Mouse (Mus musculus): ENCODE measurements around the gene Cfap61. TPM values are rescaled to one million over a fixed set of nuclear protein-coding genes. Genes with fewer than 3 reads are reported as not detected.
A peak's percentile ranks its signal among the peaks of the same experiment; 100 is the strongest.

The Cfap61 gene
- total RNA-seq, 2 experiments from 2014 or later: 3.5 to 3.6 TPM

DNA sequence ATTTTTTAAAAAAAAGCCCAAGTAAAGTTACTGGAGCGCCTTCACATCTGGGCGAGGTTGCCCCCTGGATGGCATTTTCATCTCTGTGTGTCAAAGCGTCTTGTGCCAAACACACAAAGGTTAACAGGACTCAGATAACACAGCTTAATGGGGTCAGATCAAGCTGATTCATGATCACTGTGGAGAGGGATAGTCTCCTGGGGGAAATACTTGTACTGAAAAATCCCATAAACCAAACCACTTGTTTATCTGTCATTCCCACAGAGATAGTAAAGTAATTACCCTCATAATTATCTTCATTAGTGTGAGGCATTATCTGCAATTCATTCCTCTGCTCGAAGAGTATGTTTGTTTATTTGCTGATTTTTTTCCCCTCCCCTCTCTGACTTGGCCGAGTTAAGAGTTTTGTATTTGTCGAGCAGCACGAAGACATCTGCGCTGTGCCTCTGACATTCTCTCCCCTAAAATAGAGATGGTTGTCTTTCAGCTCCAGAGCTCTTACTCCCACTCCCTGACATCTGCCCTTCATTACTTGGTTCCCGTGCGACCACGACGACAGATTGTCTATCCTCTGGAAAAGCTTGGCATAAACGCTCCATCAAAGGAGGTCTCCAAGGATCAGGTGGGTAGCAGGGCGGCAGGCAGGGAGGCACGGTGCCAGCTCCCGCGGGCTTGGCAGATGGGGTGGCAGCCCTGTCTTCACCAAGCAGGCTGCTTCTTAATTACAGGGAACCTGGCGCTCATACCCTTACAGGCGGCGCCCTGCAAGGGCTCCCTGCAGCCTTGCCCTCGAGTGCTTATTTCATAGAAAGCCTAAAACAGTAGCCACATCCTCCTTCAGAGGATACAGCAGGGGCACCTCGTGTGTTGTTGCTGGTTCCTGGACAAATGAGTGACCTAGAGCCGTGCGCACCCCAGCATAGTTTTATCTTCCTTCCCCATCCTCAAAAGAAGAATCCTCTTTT, 110.6 kb downstream of the Cfap61 start:
- no peak overlapping the region for H3K27ac ChIP-seq
- TF ChIP-seq CTCF (IDR thresholded peaks at IDR 0.05): no peak
- peak; percentile 35 to 44 for DNase-seq (ENCODE audit: extremely low spot score in 1 of 2, low spot score in 2 of 2)
- no peak overlapping the region for H3K4me3 ChIP-seq
- intact Hi-C loops (cut with DNase I): no loop called here

DNA sequence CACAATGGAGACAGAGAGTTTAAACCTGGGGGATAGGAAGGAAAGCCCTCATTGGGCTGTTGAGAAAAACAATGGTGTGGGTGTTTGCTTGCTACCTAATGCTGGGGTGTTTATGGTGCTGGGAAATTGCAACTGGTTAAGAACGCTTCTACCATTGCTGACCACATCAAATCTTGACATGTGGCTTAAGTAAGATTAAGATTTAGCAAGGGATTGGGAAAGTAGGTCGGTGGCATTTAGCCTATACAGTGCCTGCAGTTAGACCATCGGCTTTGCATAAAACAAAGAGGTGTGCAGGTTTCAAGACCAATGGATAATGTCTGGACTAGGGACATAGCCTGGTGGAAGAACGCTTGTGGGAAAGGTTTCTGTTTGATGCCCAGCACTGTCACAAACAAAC, 113.1 kb downstream of the Cfap61 start:
- Histone ChIP-seq H3K27ac (no peak overlapping the region), H3K4me3 (no peak overlapping the region)
- no peak for DNase-seq (ENCODE audit: extremely low spot score in 1 of 2, low spot score in 2 of 2)
- intact Hi-C loops (cut with DNase I): no loop called here
- TF ChIP-seq CTCF (IDR thresholded peaks at IDR 0.05): no peak

DNA sequence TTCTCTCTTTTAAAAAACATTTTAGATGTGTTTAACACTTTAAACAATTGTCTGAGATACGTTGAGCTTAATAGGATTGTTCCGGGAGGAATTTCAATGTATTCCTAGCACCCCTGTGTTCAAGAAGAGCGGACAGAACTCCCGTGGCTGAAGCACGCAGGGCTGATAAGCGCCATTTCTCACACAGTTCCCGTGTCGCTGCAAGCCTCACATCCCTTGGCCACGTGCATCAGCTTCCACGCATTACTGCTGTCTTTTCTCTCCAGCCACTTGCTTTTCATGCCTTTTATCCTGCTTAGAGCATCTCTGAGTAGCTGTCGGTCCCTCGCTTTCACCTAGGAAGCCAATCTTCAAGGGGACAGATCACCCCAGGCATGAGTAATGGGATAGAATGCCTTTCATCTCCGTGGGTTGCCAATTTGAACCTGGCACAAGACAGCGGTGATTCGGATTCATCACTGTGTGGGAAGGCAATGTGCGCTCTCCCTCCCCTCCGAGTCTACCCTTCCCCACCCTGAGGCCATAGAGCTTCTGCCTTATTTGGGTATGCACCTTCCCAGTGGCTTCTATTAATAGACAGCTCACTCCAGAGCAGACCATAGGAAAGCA, 113.7 kb downstream of the Cfap61 start:
- DNase-seq (ENCODE audit: extremely low spot score in 1 of 2, low spot score in 2 of 2): no peak
- Histone ChIP-seq H3K4me3 (no peak overlapping the region), H3K27ac (no peak overlapping the region)
- TF ChIP-seq CTCF (IDR thresholded peaks at IDR 0.05): no peak
- intact Hi-C loops (cut with DNase I): no loop called here

DNA sequence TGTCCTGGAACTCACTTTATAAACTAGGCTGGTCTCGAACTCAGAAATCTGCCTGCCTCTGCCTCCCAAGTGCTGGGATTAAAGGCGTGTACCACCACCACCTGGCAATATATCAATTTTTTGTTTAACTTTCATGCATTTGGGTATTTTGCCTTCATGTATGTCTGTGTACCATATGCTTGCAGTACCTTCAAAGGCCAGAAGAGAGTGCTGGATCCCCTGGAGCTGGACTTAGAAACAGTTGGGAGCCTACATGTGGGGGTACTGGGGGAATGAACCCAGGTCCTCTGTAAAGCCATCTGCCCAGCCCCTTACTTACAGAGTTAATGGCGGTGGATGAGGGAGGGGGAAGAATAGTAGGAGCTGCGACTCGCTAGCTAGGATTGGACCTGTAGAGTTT, 114.8 kb downstream of the Cfap61 start:
- H3K27ac ChIP-seq: no peak overlapping the region
- DNase-seq (ENCODE audit: extremely low spot score in 1 of 2, low spot score in 2 of 2): no peak
- no peak overlapping the region for H3K4me3 ChIP-seq
- TF ChIP-seq CTCF (IDR thresholded peaks at IDR 0.05): peak; percentile 18
- intact Hi-C loops (cut with DNase I): no loop called here

DNA sequence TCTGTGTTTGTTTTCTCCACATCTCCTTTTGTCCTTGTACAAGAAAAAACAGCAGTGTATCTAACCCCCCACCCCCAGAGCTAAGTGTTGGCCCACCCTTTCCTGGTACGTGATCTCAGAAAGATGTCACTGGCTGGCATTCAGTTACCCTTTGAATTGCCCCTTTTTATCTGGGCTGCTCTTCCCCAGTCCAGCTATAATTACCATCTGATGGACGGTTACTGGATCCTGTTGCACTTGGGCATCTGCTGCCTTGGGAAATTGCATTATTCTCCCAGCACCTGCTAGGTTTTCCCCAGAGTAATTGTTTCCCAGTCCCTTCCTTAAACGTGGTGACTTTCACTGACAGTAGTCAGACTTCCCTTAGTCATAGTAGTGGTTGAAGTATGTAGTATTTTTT, 115.5 kb downstream of the Cfap61 start:
- no peak for TF ChIP-seq CTCF (IDR thresholded peaks at IDR 0.05)
- H3K4me3 ChIP-seq: no peak overlapping the region
- H3K27ac ChIP-seq: no peak overlapping the region
- no peak for DNase-seq (ENCODE audit: extremely low spot score in 1 of 2, low spot score in 2 of 2)
- intact Hi-C loops (cut with DNase I): no loop called here

DNA sequence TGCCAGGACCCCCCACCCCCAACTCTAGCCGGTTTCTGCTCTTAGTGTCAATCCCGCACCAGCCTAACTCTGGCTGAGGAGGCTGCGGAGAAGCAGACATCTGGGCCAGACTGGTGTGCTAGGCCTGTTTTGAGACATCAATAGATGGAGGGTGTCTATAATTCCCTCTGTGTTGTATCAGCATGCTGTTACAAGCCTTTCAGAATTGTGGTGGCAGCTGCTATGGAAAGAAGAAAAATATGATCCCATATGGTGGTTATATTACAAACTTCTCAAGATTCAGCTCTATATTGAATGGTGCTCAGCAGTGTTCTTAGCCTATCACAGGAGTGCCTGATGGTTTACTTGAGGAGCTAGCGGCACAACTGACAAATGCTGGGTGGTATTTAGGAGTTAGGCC, 116.8 kb downstream of the Cfap61 start:
- Histone ChIP-seq H3K27ac (no peak overlapping the region), H3K4me3 (no peak overlapping the region)
- intact Hi-C loops (cut with DNase I): no loop called here
- no peak for DNase-seq (ENCODE audit: extremely low spot score in 1 of 2, low spot score in 2 of 2)
- TF ChIP-seq CTCF (IDR thresholded peaks at IDR 0.05): no peak

DNA sequence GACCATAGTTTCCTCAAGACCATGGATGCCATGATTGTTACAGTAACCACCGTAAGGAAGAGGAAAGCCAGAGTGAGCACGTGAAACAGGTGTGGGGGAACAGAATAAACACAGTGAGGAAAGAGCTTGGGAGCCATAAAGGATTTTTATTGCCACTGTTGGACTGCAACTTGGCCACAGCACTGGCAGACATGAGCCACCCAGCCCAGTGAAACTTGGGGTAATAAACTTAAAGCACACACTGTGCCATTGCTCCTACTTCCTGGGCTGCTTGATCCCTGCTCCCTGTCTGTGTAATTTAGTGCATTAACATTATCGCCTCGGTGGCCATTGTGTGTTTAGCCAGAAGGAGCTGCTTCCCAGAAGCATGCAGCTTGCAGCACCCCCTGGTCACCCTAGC, 122.5 kb downstream of the Cfap61 start:
- DNase-seq (ENCODE audit: extremely low spot score in 1 of 2, low spot score in 2 of 2): no peak
- no peak overlapping the region for H3K4me3 ChIP-seq
- TF ChIP-seq CTCF (IDR thresholded peaks at IDR 0.05): no peak
- intact Hi-C loops (cut with DNase I): no loop called here
- no peak overlapping the region for H3K27ac ChIP-seq

DNA sequence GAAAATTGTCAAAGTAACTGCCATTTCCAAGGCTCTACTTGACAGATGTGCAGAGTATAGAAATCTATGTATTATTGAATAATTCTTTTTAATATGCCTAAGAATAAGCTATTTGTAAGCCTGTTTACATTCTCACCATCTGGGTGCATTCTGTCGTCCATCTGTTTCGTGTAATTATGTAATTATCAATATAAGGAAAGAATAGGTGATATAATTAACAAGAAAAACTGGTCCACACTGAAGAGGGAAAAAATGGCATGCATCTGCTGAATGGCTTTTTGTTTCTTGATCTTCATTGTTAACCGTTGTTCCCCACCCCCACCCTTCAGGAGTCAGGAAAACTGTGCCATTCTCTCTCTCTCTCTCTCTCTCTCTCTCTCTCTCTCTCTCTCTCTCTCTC, 124.2 kb downstream of the Cfap61 start:
- intact Hi-C loops (cut with DNase I): no loop called here
- TF ChIP-seq CTCF (IDR thresholded peaks at IDR 0.05): no peak
- no peak overlapping the region for H3K27ac ChIP-seq
- DNase-seq (ENCODE audit: extremely low spot score in 1 of 2, low spot score in 2 of 2): no peak
- H3K4me3 ChIP-seq: no peak overlapping the region

DNA sequence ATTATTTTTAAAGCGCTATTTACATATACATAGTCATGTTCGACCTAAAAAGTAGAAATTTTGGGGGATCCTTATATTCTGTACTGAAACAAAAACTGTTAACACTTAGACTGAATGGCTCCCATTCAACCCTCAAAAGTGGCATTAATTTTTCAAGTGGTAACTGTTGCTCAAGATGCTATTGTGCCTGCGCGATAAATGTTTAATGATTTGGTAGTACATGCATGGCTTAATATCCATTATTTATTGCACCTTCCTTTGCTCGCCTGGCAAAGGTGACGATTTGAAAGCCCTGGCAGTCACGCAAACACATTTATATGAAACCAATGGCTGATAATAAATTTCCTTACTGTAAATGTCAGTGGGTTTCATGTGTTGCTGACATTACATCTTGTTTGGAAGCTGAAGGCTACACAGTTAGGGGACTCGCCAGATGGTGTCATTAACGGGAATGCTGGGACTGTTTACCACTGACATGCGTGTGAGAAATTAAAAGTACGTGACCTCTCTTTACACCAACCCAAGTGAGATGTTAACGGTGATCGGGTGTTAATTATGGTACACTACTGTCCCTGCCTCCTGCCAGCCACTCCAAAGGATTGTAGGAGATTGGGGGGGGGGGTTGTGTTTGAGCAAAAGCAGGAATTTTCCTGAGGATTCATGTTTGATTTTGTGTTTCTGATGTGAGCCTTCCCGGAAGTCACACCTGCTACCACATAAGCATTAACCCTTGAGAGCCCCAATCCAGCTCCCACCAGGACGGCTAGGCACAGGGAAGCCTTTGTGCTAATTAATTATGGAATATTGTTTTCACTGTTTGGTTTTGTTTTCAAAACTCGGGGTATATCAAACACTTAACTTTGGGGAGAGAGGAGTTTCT, 127.1 kb downstream of the Cfap61 start:
- DNase-seq (ENCODE audit: extremely low spot score in 1 of 2, low spot score in 2 of 2): no peak
- TF ChIP-seq CTCF (IDR thresholded peaks at IDR 0.05): no peak
- no peak overlapping the region for H3K27ac ChIP-seq
- intact Hi-C loops (cut with DNase I): no loop called here
- H3K4me3 ChIP-seq: no peak overlapping the region

DNA sequence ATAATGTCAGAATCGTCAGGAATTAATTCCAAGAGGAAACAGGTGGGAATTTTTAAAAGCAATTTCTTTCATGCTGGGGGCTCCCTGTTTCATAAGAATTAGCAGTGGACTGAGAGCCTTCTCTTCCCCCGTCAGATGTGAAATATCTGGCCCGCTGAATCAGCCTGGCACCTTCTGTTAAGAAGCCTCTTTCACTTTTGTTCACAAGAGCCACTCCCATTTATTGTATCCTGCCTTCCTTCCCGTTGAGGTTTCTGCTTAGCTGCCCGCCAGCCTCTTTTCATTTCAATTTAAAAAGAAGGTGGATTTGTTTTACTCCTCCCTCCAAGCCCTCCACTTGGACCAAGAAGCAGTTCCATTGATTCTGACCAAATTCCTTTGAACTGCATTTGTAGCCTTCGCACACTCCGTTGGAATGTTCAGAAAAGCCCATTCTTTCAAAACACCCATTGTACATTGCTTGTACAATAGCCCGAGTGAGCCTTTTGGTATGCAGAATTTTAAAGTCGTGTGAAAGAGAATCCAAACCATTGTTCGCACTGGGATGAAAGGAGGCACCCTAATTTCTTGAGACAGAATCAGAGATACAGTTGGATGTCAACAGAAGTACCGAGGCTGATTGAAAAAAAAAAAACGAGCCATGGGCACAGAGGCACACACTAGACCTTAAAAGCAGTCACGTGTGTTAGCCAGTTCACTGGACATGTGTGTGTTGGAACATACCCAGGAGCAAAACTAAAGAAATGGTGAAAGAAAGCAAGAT, 127.9 kb downstream of the Cfap61 start:
- TF ChIP-seq CTCF (IDR thresholded peaks at IDR 0.05): no peak
- intact Hi-C loops (cut with DNase I): no loop called here
- DNase-seq (ENCODE audit: extremely low spot score in 1 of 2, low spot score in 2 of 2): no peak
- Histone ChIP-seq H3K4me3 (peak overlapping the region; percentile 14; the same call in 1 of the 2 replicates), H3K27ac (no peak overlapping the region)
